Mouse (Mus musculus) small intestine, adult 2 months (tissue): ENCODE measurements around the gene Rab10. TPM values are rescaled to one million over a fixed set of nuclear protein-coding genes. Genes with fewer than 3 reads are reported as not detected.

Experiments
- H3K27ac ChIP-seq: fragments of 200-500 bp; 2 replicates; pipeline ENCODE4 v1.5.1; 2012; ENCODE audit warnings: low read depth, low read length, control low read depth, inconsistent platforms; ENCODE audit not compliant: insufficient read depth
- H3K27me3 ChIP-seq: fragments of 200-500 bp; 2 replicates; pipeline ENCODE4 v1.6.1; 2012; ENCODE audit warnings: mild to moderate bottlenecking, moderate library complexity, low read length, inconsistent platforms; ENCODE audit not compliant: control insufficient read depth, insufficient read depth
- H3K36me3 ChIP-seq: fragments of 200-500 bp; 2 replicates; pipeline ENCODE4 v1.6.1; 2012; ENCODE audit warnings: mild to moderate bottlenecking, low read length, control low read depth, inconsistent platforms; ENCODE audit not compliant: control insufficient read depth, insufficient read depth
- H3K4me1 ChIP-seq: fragments of 200-500 bp; 2 replicates; pipeline ENCODE4 v1.6.1; 2012; ENCODE audit warnings: low read length, inconsistent platforms, mixed read lengths; ENCODE audit not compliant: control insufficient read depth, insufficient read depth, insufficient read length
- H3K4me3 ChIP-seq: fragments of 200-500 bp; 2 replicates; pipeline ENCODE4 v1.5.1; 2012; ENCODE audit warnings: low read depth, mild to moderate bottlenecking, control low read depth, inconsistent platforms, low read length, moderate library complexity
- CTCF ChIP-seq: fragments of 200-500 bp; IDR thresholded peaks from 2 replicates; pipeline ENCODE4 v1.5.1; 2012; ENCODE audit warnings: low read depth, mild to moderate bottlenecking, control low read depth, inconsistent platforms, low read length, moderate library complexity, mixed read lengths; ENCODE audit not compliant: insufficient replicate concordance, insufficient read length; ENCODE audit errors: extremely low read depth
- POLR2A ChIP-seq: fragments of 200-500 bp; IDR thresholded peaks from 2 replicates; pipeline ENCODE4 v1.6.1; 2012; ENCODE audit warnings: low read depth, mild to moderate bottlenecking, control low read depth, inconsistent platforms, low read length, moderate library complexity
- WGBS: fragments of 180-500 bp; shearing (Covaris S2); methylation state at CpG from one replicate; pipeline ENCODE4 v1.1.7; 2018; 5-methylcytosine and 5-hydroxymethylcytosine counted together
- polyA plus RNA-seq: library from polyadenylated mRNA; depleted of rRNA; stranded (reverse); fragments of >200 nt; gene quantifications from 2 replicates; pipeline ENCODE4 v1.2.3, GENCODE M21; 2012

Rab10 gene
- polyA plus RNA-seq, 1 experiment: 21.4 TPM

GRCm38 (mm10) chr12:3237799-3238198, 72.0 kb downstream of the Rab10 start:
- Histone ChIP-seq H3K4me1 (peaks cover 8% of the 10 kb centered on the region), H3K27me3 (no peaks in the 10 kb centered on the region), H3K27ac (no peak overlapping the region), H3K4me3 (no peak overlapping the region), H3K36me3 (peaks cover 7% of the 10 kb centered on the region)
- 96% methylated on average over 5 of the region's 5 CpGs for whole genome bisulfite sequencing
- TF ChIP-seq POLR2A: no peak
- no peak for TF ChIP-seq CTCF

GRCm38 (mm10) chr12:3236831-3237681, 72.7 kb downstream of the Rab10 start:
- Histone ChIP-seq H3K27me3 (no peaks in the 10 kb centered on the region), H3K36me3 (peaks cover 7% of the 10 kb centered on the region), H3K27ac (no peak overlapping the region), H3K4me1 (peaks cover 8% of the 10 kb centered on the region), H3K4me3 (no peak overlapping the region)
- WGBS: 95% methylated on average over 12 of the region's 12 CpGs
- TF ChIP-seq POLR2A: no peak
- TF ChIP-seq CTCF: no peak

- peaks cover 8% of the 10 kb centered on the region for H3K4me1 ChIP-seq
- WGBS: 65% methylated on average over 14 of the region's 14 CpGs
- TF ChIP-seq CTCF (no peak), POLR2A (no peak)
- peak overlapping the region; percentile 69; the same call in 1 of the 2 replicates for H3K4me3 ChIP-seq
- peaks cover 7% of the 10 kb centered on the region for H3K36me3 ChIP-seq
- no peaks in the 10 kb centered on the region for H3K27me3 ChIP-seq
- no peak overlapping the region for H3K27ac ChIP-seq
These were observed 73.6 kb downstream of the Rab10 start for GRCm38 (mm10) chr12:3236163-3236641.

- Histone ChIP-seq H3K4me3 (peak overlapping the region; percentile 69), H3K4me1 (peaks cover 8% of the 10 kb centered on the region), H3K27ac (peak overlapping the region; percentile 41), H3K27me3 (no peaks in the 10 kb centered on the region), H3K36me3 (peaks cover 7% of the 10 kb centered on the region)
- 40% methylated on average over 39 of the region's 39 CpGs for WGBS
- no peak for TF ChIP-seq POLR2A
- TF ChIP-seq CTCF: peak; percentile 84
These were observed 74.1 kb downstream of the Rab10 start for GRCm38 (mm10) chr12:3235646-3236161.

- Histone ChIP-seq H3K27ac (no peak overlapping the region), H3K4me3 (peak overlapping the region; percentile 69), H3K4me1 (peaks cover 8% of the 10 kb centered on the region), H3K36me3 (peaks cover 7% of the 10 kb centered on the region), H3K27me3 (no peaks in the 10 kb centered on the region)
- WGBS: 30% methylated on average over 36 of the region's 36 CpGs
- TF ChIP-seq CTCF (no peak), POLR2A (peak; percentile 83; the same call in 1 of the 2 replicates)
These were observed 74.6 kb downstream of the Rab10 start for GRCm38 (mm10) chr12:3235124-3235631.

GRCm38 (mm10) chr12:3234061-3234460, 75.7 kb downstream of the Rab10 start:
- H3K27ac ChIP-seq: no peak overlapping the region
- peaks cover 8% of the 10 kb centered on the region for H3K4me1 ChIP-seq
- TF ChIP-seq CTCF (no peak), POLR2A (no peak)
- 95% methylated on average over 1 of the region's 1 CpGs for WGBS
- no peak overlapping the region for H3K4me3 ChIP-seq
- H3K36me3 ChIP-seq: peaks cover 7% of the 10 kb centered on the region
- no peaks in the 10 kb centered on the region; the same call in 1 of the 2 replicates for H3K27me3 ChIP-seq

- WGBS: 66% methylated on average over 2 of the region's 2 CpGs
- no peak overlapping the region for H3K27ac ChIP-seq
- TF ChIP-seq POLR2A: no peak
- no peak for TF ChIP-seq CTCF
- H3K36me3 ChIP-seq: no peaks in the 10 kb centered on the region
- H3K27me3 ChIP-seq: no peaks in the 10 kb centered on the region
- H3K4me1 ChIP-seq: no peaks in the 10 kb centered on the region
- no peak overlapping the region for H3K4me3 ChIP-seq
These were observed 86.4 kb downstream of the Rab10 start for GRCm38 (mm10) chr12:3223352-3223751.
